ENCODE assay signal across 15 mouse cellular contexts in the genomic region with DNA sequence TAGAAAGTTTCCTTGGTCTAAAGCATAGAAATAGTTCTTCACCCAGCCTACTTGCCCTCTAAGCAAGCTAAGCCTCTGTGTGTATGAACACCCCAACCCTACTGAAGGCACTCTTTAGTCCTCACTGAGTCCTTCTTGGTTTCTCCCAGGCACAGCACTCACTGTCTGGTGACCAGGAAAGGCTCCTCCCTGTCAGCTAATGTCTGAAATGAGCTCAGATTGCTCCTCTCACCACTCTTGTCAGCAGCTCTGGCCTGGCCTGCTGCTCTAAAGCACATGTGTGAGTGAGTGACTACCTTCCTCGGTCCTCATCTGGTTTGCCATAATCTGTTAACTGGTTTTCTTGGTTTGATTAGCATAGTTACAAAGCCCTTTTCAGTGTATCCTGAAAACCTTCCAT. TPM values are rescaled to one million over a fixed set of nuclear protein-coding genes. Genes with fewer than 3 reads are reported as not detected.
A peak's percentile ranks its signal among the peaks of the same experiment; 100 is the strongest.
DNase-seq lines count a peak whose midpoint lies in the region; ATAC-seq and TF ChIP-seq lines count a peak whose summit lies in the region.
"Had no signal": no experiment of that assay in that cellular context is flagged by ENCODE, and none has a peak within 500 bp of the region (broad histone marks: within the 10 kb centered on the region; RNA-seq: fewer than 3 reads in every experiment).

No protein-coding gene starts in this region.

- peak overlapping the region; percentile 71 for H3K27ac ChIP-seq in gastrocnemius, adult 2 months
- H3K27ac ChIP-seq in limb, embryonic 15.5 days: peak overlapping the region; percentile 8; the same call in 1 of the 2 replicates
- H3K27ac ChIP-seq in limb, embryonic 10.5 days: no peak overlapping the region
- H3K27ac ChIP-seq in intestine, embryonic 15.5 days: peak overlapping the region; percentile 61
- H3K27ac ChIP-seq: hindbrain, embryonic 10.5 days had no signal

- no peak overlapping the region for H3K4me2 ChIP-seq in limb, embryonic 15.5 days
- no peak overlapping the region for H3K4me2 ChIP-seq in intestine, embryonic 15.5 days (replicated peaks)

- no peak overlapping the region for H3K9ac ChIP-seq in limb, embryonic 15.5 days
- no peak overlapping the region for H3K9ac ChIP-seq in intestine, embryonic 15.5 days

- intact Hi-C loops in gastrocnemius, adult 2 months (cut with DNase I): no loop called here
- intact Hi-C loops in gastrocnemius, postnatal 14 days (cut with DNase I; ENCODE audit: low total_unique reads): no loop called here
- intact Hi-C loops in left cerebral cortex, postnatal 10 days (cut with DNase I): no loop called here

- no peaks in the 10 kb centered on the region for H3K36me3 ChIP-seq in limb, embryonic 15.5 days
- H3K36me3 ChIP-seq in limb, embryonic 10.5 days: peaks cover 7% of the 10 kb centered on the region
- no peaks in the 10 kb centered on the region; the same call in 1 of the 2 replicates for H3K36me3 ChIP-seq in intestine, embryonic 15.5 days

- H3K27me3 ChIP-seq in limb, embryonic 15.5 days: no peaks in the 10 kb centered on the region
- no peaks in the 10 kb centered on the region for H3K27me3 ChIP-seq in limb, embryonic 10.5 days (ENCODE audit: low read depth, poor library complexity, severe bottlenecking)
- no peaks in the 10 kb centered on the region for H3K27me3 ChIP-seq in intestine, embryonic 15.5 days (replicated peaks)

- TF ChIP-seq CTCF in gastrocnemius, adult 2 months (IDR thresholded peaks at IDR 0.05): no peak

- H3K4me3 ChIP-seq in gastrocnemius, adult 2 months: no peak overlapping the region
- no peak overlapping the region for H3K4me3 ChIP-seq in limb, embryonic 15.5 days
- no peak overlapping the region for H3K4me3 ChIP-seq in limb, embryonic 10.5 days
- no peak overlapping the region for H3K4me3 ChIP-seq in intestine, embryonic 15.5 days (replicated peaks)
- H3K4me3 ChIP-seq: hindbrain, embryonic 10.5 days had no signal

- no peak for DNase-seq in gastrocnemius, adult 2 months
- DNase-seq in gastrocnemius, postnatal 14 days: no peak
- no peak for DNase-seq in limb, embryonic 10.5 days (ENCODE audit: low spot score)
- DNase-seq in skeletal muscle tissue, adult 2 months (ENCODE audit: low read depth, low spot score): peak; percentile 40
- no peak for DNase-seq in cerebellum, postnatal 36 days
- DNase-seq in left cerebral cortex, postnatal 10 days (ENCODE audit: extremely low spot score in 1 of 2, low spot score in 2 of 2): no peak
- DNase-seq: cerebellum, adult 18-20 months; kidney, adult 11 months; lung, postnatal 4 days had no signal

- peaks cover 20% of the 10 kb centered on the region for H3K4me1 ChIP-seq in limb, embryonic 15.5 days
- H3K4me1 ChIP-seq in limb, embryonic 10.5 days: peaks cover 23% of the 10 kb centered on the region
- peaks cover 14% of the 10 kb centered on the region for H3K4me1 ChIP-seq in intestine, embryonic 15.5 days (replicated peaks)

- ATAC-seq in limb, embryonic 15.5 days (ENCODE audit: insufficient number of reproducible peaks, low FRiP score, low TSS enrichment, low read depth): no peak
- peak; percentile 52 for ATAC-seq in intestine, embryonic 15.5 days

- WGBS in limb, embryonic 15.5 days: 64% methylated on average over 1 of the region's 1 CpGs
- 79% methylated on average over 1 of the region's 1 CpGs for WGBS in limb, embryonic 10.5 days
- WGBS in intestine, embryonic 15.5 days: 67% methylated on average over 1 of the region's 1 CpGs

- no peaks in the 10 kb centered on the region for H3K9me3 ChIP-seq in limb, embryonic 15.5 days
- no peaks in the 10 kb centered on the region for H3K9me3 ChIP-seq in limb, embryonic 10.5 days (replicated peaks)
- no peaks in the 10 kb centered on the region for H3K9me3 ChIP-seq in intestine, embryonic 15.5 days
- H3K9me3 ChIP-seq: G1E; hindbrain, embryonic 10.5 days had no signal

RNA-seq across cellular contexts. Expression of gene Gnai3, which starts 14.1 kb away (rescaled TPM):
- 10 to 100 TPM; 12.0 to 13.8 TPM for total RNA-seq in gastrocnemius, adult 2 months (2021)
- 10 to 100 TPM; 17.7 to 22.6 TPM for total RNA-seq in gastrocnemius, postnatal 14 days (2021)
- polyA plus RNA-seq in limb, embryonic 15.5 days (2015; fragmentation: Nextera tagmentation; extraction: Ambion mirVana): 179 and 183 TPM in 2 replicates
- 178 and 197 TPM in 2 replicates for polyA plus RNA-seq in limb, embryonic 10.5 days (2016; fragmentation: Nextera tagmentation; extraction: Ambion mirVana)
- polyA plus RNA-seq in intestine, embryonic 15.5 days (2015; fragmentation: Nextera tagmentation; extraction: Ambion mirVana): 165 and 183 TPM in 2 replicates
- 10 to 100 TPM; 46.6 to 50.9 TPM for total RNA-seq in left cerebral cortex, postnatal 10 days (2021)

RNA-seq across cellular contexts. Expression of gene Gpr61, which starts 22.9 kb away (rescaled TPM):
- not detected for total RNA-seq in gastrocnemius, adult 2 months (2021)
- total RNA-seq in gastrocnemius, postnatal 14 days (2021): under 1 TPM in 1 of 2 experiments, not detected in 1; 0.18 TPM
- polyA plus RNA-seq in limb, embryonic 15.5 days (2015; fragmentation: Nextera tagmentation; extraction: Ambion mirVana): 0.09 TPM in 2 replicates
- 0.08 TPM in 1 of 2 replicates, not detected in the other for polyA plus RNA-seq in limb, embryonic 10.5 days (2016; fragmentation: Nextera tagmentation; extraction: Ambion mirVana)
- polyA plus RNA-seq in intestine, embryonic 15.5 days (2015; fragmentation: Nextera tagmentation; extraction: Ambion mirVana): 0.15 and 0.21 TPM in 2 replicates
- total RNA-seq in left cerebral cortex, postnatal 10 days (2021): 10 to 100 TPM; 20.4 to 21.3 TPM
- polyA plus RNA-seq: G1E had no signal

RNA-seq across cellular contexts. Expression of gene Gnat2, which starts 39.2 kb away (rescaled TPM):
- total RNA-seq in gastrocnemius, adult 2 months (2021): under 1 TPM; 0.26 to 0.36 TPM
- total RNA-seq in gastrocnemius, postnatal 14 days (2021): under 1 TPM in 1 of 2 experiments, not detected in 1; 0.23 TPM
- 0.67 and 0.96 TPM in 2 replicates for polyA plus RNA-seq in limb, embryonic 15.5 days (2015; fragmentation: Nextera tagmentation; extraction: Ambion mirVana)
- polyA plus RNA-seq in limb, embryonic 10.5 days (2016; fragmentation: Nextera tagmentation; extraction: Ambion mirVana): 1.6 and 2.4 TPM in 2 replicates
- 1.9 and 2.8 TPM in 2 replicates for polyA plus RNA-seq in intestine, embryonic 15.5 days (2015; fragmentation: Nextera tagmentation; extraction: Ambion mirVana)
- not detected for total RNA-seq in left cerebral cortex, postnatal 10 days (2021)
- total RNA-seq: layer of hippocampus, adult 18-20 months; left cerebral cortex, postnatal 25 days had no signal

RNA-seq across cellular contexts. Expression of gene Ampd2, which starts 45.4 kb away (rescaled TPM):
- 1 to 10 TPM; 3.8 to 5.6 TPM for total RNA-seq in gastrocnemius, adult 2 months (2021)
- 1 to 10 TPM; 4.8 to 7.2 TPM for total RNA-seq in gastrocnemius, postnatal 14 days (2021)
- 50.1 and 51.4 TPM in 2 replicates for polyA plus RNA-seq in limb, embryonic 15.5 days (2015; fragmentation: Nextera tagmentation; extraction: Ambion mirVana)
- 68.8 and 69.7 TPM in 2 replicates for polyA plus RNA-seq in limb, embryonic 10.5 days (2016; fragmentation: Nextera tagmentation; extraction: Ambion mirVana)
- 49.9 and 53.6 TPM in 2 replicates for polyA plus RNA-seq in intestine, embryonic 15.5 days (2015; fragmentation: Nextera tagmentation; extraction: Ambion mirVana)
- total RNA-seq in left cerebral cortex, postnatal 10 days (2021): 10 to 100 TPM; 51.8 to 53.7 TPM

RNA-seq across cellular contexts. Expression of gene Amigo1, which starts 54.3 kb away (rescaled TPM):
- 10 to 100 TPM; 21.6 to 28.3 TPM for total RNA-seq in gastrocnemius, adult 2 months (2021)
- total RNA-seq in gastrocnemius, postnatal 14 days (2021): 10 to 100 TPM; 23.9 to 31.1 TPM
- polyA plus RNA-seq in limb, embryonic 15.5 days (2015; fragmentation: Nextera tagmentation; extraction: Ambion mirVana): 4.7 and 5.4 TPM in 2 replicates
- 2.6 and 3.0 TPM in 2 replicates for polyA plus RNA-seq in limb, embryonic 10.5 days (2016; fragmentation: Nextera tagmentation; extraction: Ambion mirVana)
- polyA plus RNA-seq in intestine, embryonic 15.5 days (2015; fragmentation: Nextera tagmentation; extraction: Ambion mirVana): 3.9 and 4.4 TPM in 2 replicates
- total RNA-seq in left cerebral cortex, postnatal 10 days (2021): 10 to 100 TPM; 36.4 to 38.5 TPM

Comparison
In these comparisons a context has a peak if more than half of its experiments do, and no peak if none do; other contexts are left out.
1. RNA of gene Gpr61, which starts 22.9 kb away (total RNA-seq): 20.4 to 21.3 TPM in left cerebral cortex, postnatal 10 days; 0.18 TPM in gastrocnemius, postnatal 14 days and not detected in gastrocnemius, adult 2 months; every median in the first group is over 10 times any median in the second.